Mouse (Mus musculus) adrenal gland (tissue): Measurements from ENCODE around the gene Ccnt1.

ENCODE experiments used
- intact Hi-C: fragments of 180-260 bp; cut with DNase I; formaldehyde crosslinking; loops from one replicate; pipeline ENCODE4 v1.15.1; 2025
- long read RNA-seq, 2 experiments: library from polyadenylated mRNA; unstranded; transcript quantifications; one replicate each; pipeline ENCODE4 v2.0.0; 2020; ENCODE audit warnings: borderline replicate concordance in 1 of 2; ENCODE audit not compliant: insufficient replicate concordance in 1 of 2

Gene Ccnt1
- long read RNA-seq, experiment 1, transcript Ccnt1-201 (9 exons, 2,175 nt): major isoform, 36 of 48 reads
- long read RNA-seq, experiment 1, partial matches to known transcripts: 3 of 48 reads
- long read RNA-seq, experiment 1, other reads (novel, unspliced or antisense): 8 of 48 reads
- long read RNA-seq, experiment 2, transcript Ccnt1-201 (9 exons, 2,175 nt): major isoform, 35 of 43 reads
- long read RNA-seq, experiment 2, partial matches to known transcripts: 0 of 43 reads
- long read RNA-seq, experiment 2, other reads (novel, unspliced or antisense): 6 of 43 reads

DNA sequence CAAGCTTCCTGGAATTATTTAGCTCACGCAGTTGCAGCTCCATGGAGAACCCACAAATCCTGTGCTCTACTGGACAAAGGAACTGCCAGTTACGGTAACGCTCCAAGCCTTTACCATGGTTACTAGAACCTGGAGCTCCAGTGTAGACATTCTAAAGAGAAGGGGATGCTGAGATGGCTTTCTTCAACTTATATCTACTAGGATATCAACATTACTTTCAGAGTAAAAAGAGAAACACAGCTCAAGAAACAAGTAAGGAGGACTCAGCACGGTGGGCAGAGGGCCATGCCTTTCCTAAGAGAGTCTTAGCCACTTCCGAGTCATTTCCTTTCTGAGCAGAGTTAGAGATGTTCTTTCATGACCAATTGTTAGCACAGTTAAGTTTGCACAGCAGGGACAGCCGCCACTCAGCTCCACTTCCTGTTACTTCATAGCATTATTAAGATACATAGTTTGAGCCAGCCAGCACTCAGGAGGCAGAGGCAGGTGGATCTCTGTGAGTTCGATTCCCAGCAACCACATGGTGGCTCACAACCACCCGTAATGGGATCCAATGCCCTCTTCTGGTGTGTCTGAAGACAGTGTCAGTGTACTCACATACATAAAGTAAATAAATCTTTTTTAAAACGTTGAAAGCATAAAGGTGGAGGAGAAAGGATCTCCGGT lies at the start of gene Ccnt1, which contains the start of gene 4930415O20Rik:
TSS of gene Ccnt1 (minus strand) at position 51 of the 666 bp plus-strand sequence.
TSS of gene 4930415O20Rik (plus strand) at position 132 of the 666 bp plus-strand sequence.
- intact Hi-C loops: no loop called here

DNA sequence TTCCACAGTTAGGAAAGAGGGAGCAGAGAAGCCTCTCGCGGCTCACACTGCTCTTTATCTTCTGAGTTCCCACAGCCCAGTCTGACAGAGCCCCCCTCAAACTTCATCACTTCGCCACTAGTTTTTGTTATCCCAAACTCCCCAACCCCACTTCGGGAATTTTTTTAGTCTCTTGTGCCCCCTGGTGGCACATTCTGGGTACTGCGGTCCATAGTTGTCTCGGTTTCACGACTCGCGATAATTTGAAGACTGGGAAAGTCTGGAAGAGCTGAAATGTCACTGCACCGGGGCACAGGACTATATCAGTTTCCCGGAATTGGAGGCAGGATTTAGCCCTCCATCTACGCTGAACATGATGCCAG lies 46.4 kb upstream of the Ccnt1 start:
- intact Hi-C loops: loop anchor here (2.0 kb wide), 1 partner anchor 36 kb away; no protein-coding TSS in a partner anchor

GRCm38 (mm10) chr15:98616362-98617175 lies 45.8 kb upstream of the Ccnt1 start:
- intact Hi-C loops: loop anchor here (2.0 kb wide), 1 partner anchor 36 kb away; no protein-coding TSS in a partner anchor

GRCm38 (mm10) chr15:98615751-98616150 lies 45.0 kb upstream of the Ccnt1 start:
- intact Hi-C loops: loop anchor here (2.0 kb wide), 1 partner anchor 35 kb away; no protein-coding TSS in a partner anchor

DNA sequence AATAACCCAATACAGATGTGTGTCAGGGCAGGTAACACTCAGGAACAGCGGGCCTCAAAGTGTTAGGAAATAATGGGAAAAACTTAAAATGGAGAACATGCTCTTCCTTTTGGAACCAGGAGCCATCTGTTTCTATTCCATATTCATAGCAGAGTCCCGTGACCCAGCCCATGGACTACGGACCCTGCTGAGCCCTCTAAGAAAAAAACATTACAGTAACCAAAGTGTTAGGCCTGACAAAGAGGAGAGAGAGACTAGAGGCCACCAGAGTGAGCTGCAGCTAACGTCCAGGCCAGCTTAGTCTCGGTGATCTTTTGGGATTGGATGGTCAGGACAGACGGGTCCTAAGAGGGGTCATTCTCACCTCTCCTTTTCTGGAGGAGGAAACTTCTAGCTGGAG lies 44.2 kb upstream of the Ccnt1 start:
- intact Hi-C loops: no loop called here

DNA sequence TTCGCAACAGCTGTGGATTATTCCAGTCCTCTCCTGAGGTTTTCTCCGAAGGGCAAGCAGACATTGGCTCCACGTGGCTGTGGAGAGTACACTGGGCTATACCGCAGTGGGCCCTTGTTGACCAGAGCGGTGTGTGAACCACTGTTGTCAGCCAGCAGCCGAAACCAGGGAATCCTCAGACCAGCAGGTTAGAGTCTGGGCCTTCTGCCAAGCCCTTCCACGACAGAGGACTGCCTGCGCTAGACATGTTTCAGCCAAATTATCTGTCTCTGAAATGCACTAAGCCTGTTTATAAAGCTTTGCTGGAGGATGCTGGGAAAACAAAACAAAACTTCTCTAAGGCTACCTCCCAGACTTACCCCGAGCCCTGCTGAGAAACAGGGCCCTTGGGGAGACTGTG lies 43.8 kb upstream of the Ccnt1 start:
- intact Hi-C loops: no loop called here

GRCm38 (mm10) chr15:98612229-98612628 lies 41.5 kb upstream of the Ccnt1 start:
- intact Hi-C loops: no loop called here

GRCm38 (mm10) chr15:98610131-98610633 lies 39.5 kb upstream of the Ccnt1 start:
- intact Hi-C loops: no loop called here

DNA sequence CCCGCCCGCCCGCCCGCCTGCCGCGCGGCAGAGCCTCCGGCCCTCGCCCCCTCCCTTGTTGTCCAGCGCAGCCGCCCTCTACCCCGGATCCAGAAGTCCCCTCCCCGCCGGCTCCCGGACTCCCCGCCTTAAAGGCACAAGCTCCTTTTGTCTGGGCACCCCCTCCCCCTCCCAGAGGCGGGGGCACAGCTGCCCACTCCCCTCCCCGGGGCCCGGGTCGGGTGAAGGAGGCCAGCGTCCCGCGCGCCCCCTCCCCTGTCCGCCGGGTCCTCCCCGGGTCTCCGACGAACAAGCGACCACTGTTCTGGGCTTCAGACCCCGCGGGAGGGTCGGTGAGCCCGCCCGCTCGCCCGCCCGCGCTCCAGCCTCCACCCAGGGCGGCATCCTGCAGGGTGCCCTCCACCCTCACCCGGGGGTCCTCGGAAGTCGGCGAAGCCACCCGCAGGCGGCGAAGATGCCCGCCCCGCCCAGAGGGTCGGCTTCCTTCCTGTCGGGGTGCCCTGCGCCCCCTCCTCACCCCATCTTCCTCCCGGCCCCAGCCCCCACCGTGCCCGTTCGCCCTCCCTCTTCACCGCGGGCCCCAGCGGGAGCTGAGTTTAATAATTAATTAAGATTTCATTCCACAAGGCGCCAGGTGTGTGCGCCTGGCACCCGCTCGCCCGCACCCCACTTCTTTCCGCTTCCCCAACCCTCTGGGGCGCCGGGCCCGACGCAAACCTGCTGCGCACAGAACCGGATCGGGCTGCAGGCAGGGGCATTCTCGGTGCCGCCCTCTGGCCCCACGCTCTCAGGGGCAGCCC lies 38.8 kb upstream of the Ccnt1 start, which contains the start of gene Adcy6:
TSS of gene Adcy6 (minus strand) at position 746 of the 800 bp plus-strand sequence.
- intact Hi-C loops: no loop called here

- intact Hi-C loops: no loop called here
Measured at GRCm38 (mm10) chr15:98608784-98609250, 38.1 kb upstream of the Ccnt1 start.

DNA sequence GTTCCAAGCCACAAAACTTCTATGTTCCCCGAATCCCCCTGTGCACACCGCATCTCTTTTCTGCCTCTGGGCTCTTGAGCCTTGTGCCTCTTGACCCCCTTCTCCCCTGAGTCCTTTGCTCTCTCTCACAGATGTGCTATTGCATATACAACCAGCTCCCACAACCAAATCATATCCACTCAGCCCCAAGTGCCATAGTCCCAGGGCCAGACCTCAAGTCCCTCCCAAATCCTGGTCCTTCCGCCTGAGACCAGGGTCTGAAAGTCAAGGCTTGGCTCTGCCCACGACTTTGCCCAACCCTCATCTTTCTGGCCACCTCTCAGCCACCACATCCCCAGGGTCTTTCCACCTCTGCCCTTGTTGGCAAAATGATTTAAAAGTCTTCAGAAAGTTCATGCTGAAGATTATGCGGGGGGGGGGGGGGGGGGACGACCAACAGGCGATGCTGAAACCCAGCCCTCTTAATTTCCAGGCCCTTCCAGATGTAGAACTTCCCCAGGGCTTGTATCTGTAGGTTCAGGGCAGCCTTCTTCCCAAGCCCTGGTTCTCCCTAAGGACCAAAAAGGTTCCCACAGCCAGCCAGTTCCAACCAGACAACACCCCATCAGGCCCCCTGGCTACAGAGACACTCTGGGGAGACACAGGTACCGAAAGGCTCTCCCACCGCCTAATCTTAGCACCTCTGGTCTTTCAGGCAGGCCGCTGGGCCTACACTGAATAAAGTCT lies 37.5 kb upstream of the Ccnt1 start:
- intact Hi-C loops: no loop called here

- intact Hi-C loops: no loop called here
Measured at GRCm38 (mm10) chr15:98607557-98607956, 36.8 kb upstream of the Ccnt1 start.

GRCm38 (mm10) chr15:98606739-98607138 lies 36.0 kb upstream of the Ccnt1 start:
- intact Hi-C loops: no loop called here

DNA sequence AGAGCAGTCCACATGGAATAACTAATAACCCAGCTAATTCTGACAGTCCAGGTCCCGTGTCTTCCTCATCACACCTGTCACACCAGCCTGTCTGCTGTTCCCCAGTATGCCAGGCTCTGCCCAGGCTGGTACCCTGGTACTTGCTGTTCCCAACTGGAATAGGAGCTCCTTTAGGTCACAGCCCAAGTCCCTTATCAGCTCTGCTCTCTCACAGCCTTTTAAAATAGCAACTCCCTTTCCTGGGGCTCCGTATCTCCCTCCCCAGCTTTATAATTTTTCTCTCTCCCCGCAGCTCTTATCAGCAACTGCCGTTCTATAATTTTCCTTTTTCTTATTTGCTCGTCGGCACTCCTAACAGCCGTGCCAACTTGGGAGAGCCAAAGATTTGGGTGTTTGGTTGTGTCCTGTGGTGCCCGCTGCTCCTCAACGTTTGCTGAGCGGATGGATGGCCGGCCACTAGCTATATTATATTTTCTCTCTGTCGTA lies 35.4 kb upstream of the Ccnt1 start:
- intact Hi-C loops: no loop called here

GRCm38 (mm10) chr15:98604041-98604575 lies 33.4 kb upstream of the Ccnt1 start:
- intact Hi-C loops: no loop called here

DNA sequence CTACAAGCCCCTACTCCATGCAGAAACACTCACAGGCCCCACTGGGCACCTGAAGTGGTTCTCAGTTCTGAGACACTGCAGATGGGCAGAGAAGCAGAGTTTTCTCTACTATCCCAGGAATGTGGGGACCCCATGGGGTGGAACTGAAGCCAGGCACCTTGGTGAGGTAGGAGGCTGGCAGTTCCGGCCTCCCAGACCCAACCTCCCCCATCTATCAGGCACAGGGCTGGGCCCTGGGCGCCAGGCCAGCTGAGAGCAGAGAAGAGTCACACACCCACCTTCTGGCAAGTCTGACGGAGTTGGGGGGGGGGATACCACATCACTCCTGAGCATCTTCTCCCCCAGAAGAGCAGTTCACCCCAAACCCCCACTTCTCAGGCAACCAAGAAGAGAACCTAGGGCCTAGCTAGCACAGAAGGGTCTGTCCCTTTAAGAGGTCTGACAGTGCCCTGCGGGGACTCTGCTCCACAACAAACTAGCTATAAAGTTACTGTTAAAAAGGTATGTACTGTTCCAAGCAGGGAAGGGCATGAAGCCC lies 32.3 kb upstream of the Ccnt1 start:
- intact Hi-C loops: no loop called here

- intact Hi-C loops: no loop called here
Measured at GRCm38 (mm10) chr15:98602191-98602881, 31.6 kb upstream of the Ccnt1 start.

- intact Hi-C loops: no loop called here
Measured at GRCm38 (mm10) chr15:98601832-98602190, 31.1 kb upstream of the Ccnt1 start.
